Mouse (Mus musculus): ENCODE data around the gene Exoc3l4. TPM values are rescaled to one million over a fixed set of nuclear protein-coding genes. Genes with fewer than 3 reads are reported as not detected.

Gene Exoc3l4
- total RNA-seq (2014; fragmentation: Nextera tagmentation) = 0.27 TPM in 1 of 2 replicates, not detected in the other
- not detected in 2 replicates for total RNA-seq (2017)

GRCm38 (mm10) chr12:111416921-111417779 lies at the start of gene Exoc3l4:
Gene Exoc3l4, plus strand, starts transcription at chr12:111417017.
- no peak for ATAC-seq (replicated peaks; ENCODE audit: low FRiP score, low TSS enrichment, poor library complexity, severe bottlenecking)

DNA sequence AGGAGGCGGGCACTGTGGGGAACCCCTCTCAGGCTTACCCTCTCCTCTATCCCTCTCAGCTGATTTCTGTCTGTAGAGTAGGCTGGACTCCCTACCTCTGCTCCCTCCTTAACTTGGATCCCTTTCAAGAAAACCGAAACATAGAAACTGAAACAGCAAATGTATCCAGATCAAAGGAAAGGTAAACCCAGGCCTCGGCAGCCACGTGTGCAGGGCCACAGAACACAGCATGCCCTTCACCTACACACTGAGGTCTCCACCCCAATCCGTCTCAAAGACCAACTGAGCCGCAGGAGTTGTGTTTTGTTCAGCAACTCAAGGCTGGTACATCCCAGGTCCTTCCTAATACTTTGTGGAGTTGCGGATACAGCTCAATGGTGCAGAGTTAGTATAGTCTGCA lies 49.8 kb upstream of the Exoc3l4 start:
- ATAC-seq (replicated peaks; ENCODE audit: low FRiP score, low TSS enrichment, poor library complexity, severe bottlenecking) = no peak

- peak; percentile 52 for ATAC-seq (replicated peaks; ENCODE audit: low FRiP score, low TSS enrichment, poor library complexity, severe bottlenecking)
Observed at GRCm38 (mm10) chr12:111370249-111370648, 46.6 kb upstream of the Exoc3l4 start.

DNA sequence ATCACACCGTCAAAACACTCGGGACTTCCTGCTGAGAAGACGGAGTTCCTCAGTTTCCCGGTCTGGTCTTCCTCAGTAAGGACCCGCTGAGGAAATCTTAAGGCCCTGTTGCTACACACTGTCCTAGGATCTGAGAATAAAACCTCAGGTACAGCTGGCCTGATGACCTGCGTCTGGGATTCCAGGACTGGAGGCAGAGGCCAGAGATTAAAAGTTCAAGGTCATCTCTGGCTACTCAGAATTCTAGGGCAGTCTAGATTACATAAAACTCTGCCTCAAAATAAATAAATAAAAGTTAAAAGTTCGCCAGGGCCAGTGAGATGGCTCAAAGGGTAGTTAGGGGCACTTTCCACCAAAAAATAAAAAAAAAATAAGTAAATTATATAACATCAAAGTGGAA lies 44.9 kb upstream of the Exoc3l4 start:
- no peak for ATAC-seq (replicated peaks; ENCODE audit: low FRiP score, low TSS enrichment, poor library complexity, severe bottlenecking)

GRCm38 (mm10) chr12:111373411-111373810 lies 43.4 kb upstream of the Exoc3l4 start:
- no peak for ATAC-seq (replicated peaks; ENCODE audit: low FRiP score, low TSS enrichment, poor library complexity, severe bottlenecking)

DNA sequence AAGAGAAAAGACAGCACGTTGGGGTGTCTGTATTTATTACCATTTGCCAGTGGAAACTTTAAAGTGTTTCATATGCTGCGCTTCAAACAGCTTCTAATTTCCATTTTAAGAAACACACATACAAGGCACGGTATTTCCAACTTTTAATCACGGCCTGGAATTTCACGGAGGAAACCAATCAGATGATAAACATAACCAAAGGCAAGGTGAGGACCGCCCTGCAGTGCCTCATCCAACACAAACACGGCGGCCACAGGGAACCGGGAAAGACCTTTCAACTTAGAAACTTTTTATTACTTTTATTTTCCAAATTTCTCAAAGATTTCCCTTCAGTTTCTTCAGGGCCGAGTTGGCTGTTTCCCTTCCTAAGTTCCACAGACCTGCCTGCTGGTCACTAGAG lies 42.1 kb upstream of the Exoc3l4 start:
- ATAC-seq (replicated peaks; ENCODE audit: low FRiP score, low TSS enrichment, poor library complexity, severe bottlenecking) = no peak

DNA sequence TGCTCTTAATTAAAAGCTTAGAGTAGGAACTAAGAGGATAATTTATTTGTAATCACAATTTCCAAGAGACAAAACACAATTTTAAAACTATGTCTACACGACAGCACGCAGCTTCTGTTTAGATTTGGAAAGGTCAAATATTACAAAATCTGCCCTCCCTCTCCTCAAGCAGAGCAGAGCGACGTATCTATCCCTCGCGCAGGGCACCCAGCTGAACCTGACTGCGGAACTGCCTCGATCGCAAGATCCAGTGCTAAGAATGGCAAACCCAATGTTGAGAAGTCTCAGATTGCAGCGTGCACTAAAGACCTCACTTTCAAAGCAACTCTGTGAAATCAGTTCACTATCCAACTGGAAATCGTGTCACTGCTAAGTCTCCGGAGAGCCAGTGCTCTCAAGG lies 41.3 kb upstream of the Exoc3l4 start:
- ATAC-seq (replicated peaks; ENCODE audit: low FRiP score, low TSS enrichment, poor library complexity, severe bottlenecking) = no peak

GRCm38 (mm10) chr12:111376053-111376452 lies 40.8 kb upstream of the Exoc3l4 start:
- no peak for ATAC-seq (replicated peaks; ENCODE audit: low FRiP score, low TSS enrichment, poor library complexity, severe bottlenecking)

DNA sequence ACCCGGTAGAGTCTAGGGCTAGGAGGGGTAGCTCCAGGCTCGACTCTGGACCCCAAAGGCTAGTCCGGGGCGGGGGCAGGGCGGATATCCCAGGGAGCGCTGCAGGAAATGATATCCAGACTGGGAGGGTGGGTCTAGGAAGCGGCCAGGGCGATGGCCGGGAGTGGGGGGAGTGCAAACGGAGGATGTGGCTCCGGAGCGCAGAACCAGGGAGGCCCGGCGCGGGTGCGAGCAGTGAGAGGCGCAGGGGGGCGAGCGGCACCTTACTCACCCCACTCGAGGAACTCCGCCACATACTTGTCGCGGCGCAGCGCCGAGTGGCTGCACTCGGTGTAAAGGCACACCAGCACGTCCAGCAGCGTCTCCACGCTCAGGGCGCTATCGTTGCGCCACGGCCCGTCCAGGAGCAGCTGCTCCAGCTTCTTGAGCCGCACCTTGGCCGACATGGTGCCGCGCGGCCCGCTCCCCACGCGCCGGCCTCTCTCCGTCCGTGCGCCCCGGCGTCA lies 39.9 kb upstream of the Exoc3l4 start:
- peak; percentile 46 for ATAC-seq (replicated peaks; ENCODE audit: low FRiP score, low TSS enrichment, poor library complexity, severe bottlenecking)

DNA sequence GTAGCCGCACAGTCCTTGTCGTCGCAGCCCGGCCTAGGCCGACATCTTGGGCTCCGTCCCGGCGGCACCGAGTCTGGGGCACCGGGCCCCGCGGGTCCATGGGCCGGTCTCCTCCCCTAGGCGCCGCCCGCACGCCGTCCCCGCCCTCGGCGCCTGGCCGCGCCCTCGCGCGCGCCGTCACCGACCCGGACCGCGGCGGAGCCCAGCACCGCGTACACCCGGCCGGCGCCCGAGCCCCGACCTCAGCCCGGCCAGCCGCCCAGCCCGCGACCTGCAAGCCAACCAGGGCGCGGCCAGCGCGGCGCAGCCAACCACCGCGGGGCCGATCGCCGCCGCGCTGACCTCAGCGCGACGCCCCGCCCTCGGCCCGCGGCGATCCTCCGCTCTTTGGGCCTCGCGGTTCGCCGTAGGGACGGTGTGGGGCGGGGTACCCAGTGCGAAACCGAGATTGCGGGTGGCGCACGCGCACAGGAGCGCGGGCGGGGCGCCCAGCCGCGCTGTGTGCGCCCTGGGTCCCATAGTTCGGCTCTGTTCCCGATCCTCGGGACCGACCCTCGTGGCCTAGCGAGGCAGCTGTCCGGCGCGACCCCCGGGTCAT lies 39.3 kb upstream of the Exoc3l4 start, which contains the start of gene Cdc42bpb:
TSS of gene Cdc42bpb (minus strand) at position 343 of the 598 bp plus-strand sequence.
- peak; percentile 40 for ATAC-seq (replicated peaks; ENCODE audit: low FRiP score, low TSS enrichment, poor library complexity, severe bottlenecking)

DNA sequence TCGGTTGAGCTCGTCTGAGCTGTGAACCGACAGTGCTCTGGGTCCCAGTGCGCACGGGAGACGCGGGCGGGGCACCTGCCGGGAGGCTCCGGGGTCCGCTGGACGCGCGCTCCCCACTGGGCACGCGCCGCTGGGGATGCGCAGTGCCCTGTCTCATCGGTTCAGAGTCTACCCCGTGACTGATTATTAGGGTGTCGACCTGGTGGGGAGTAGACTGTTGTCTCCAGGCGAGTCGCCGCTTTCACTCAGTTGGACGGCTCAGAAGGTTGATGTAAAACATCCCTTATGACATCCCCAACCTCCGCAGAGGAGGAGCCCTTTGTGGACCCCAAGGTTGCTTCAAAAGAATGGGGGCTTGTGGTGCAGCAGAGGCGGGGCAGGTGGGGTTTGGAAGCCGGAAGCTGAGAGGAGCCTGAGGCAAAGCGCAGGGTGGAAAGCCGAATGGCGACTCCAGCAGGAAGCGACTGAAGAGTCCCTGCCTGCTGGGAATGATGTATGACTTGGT lies 38.8 kb upstream of the Exoc3l4 start:
- no peak for ATAC-seq (replicated peaks; ENCODE audit: low FRiP score, low TSS enrichment, poor library complexity, severe bottlenecking)

DNA sequence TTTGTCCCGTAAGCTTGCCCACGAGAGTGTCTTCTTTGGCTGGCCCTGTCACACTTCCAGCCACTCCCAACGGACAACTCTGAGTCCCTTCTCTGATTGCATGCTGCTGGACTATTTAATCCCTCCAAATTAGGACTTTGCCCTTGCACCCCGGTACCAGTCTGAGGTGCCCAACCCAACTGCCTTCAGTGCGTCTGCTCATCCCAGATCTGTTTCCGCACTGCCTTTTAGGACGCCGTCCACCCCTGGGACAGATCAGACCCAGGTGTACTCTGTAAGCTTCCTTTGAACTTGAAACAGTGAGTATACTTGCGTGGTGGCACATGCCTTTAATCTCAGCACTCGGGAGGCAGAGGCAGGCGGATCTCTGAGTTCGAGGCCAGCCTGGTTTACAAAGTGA lies 38.0 kb upstream of the Exoc3l4 start:
- ATAC-seq (replicated peaks; ENCODE audit: low FRiP score, low TSS enrichment, poor library complexity, severe bottlenecking) = no peak

- ATAC-seq (replicated peaks; ENCODE audit: low FRiP score, low TSS enrichment, poor library complexity, severe bottlenecking) = no peak
Observed at GRCm38 (mm10) chr12:111385883-111386641, 30.8 kb upstream of the Exoc3l4 start.

- no peak for ATAC-seq (replicated peaks; ENCODE audit: low FRiP score, low TSS enrichment, poor library complexity, severe bottlenecking)
Observed at GRCm38 (mm10) chr12:111386642-111387120, 30.1 kb upstream of the Exoc3l4 start.

- ATAC-seq (replicated peaks; ENCODE audit: low FRiP score, low TSS enrichment, poor library complexity, severe bottlenecking) = no peak
Observed at GRCm38 (mm10) chr12:111387146-111387545, 29.7 kb upstream of the Exoc3l4 start.

GRCm38 (mm10) chr12:111394008-111394407 lies 22.8 kb upstream of the Exoc3l4 start:
- ATAC-seq (replicated peaks; ENCODE audit: low FRiP score, low TSS enrichment, poor library complexity, severe bottlenecking) = no peak

- ATAC-seq (replicated peaks; ENCODE audit: low FRiP score, low TSS enrichment, poor library complexity, severe bottlenecking) = no peak
Observed at GRCm38 (mm10) chr12:111396997-111397396, 19.8 kb upstream of the Exoc3l4 start.

GRCm38 (mm10) chr12:111401454-111402184 lies 15.2 kb upstream of the Exoc3l4 start:
- peak; percentile 86 for ATAC-seq (replicated peaks; ENCODE audit: low FRiP score, low TSS enrichment, poor library complexity, severe bottlenecking)

DNA sequence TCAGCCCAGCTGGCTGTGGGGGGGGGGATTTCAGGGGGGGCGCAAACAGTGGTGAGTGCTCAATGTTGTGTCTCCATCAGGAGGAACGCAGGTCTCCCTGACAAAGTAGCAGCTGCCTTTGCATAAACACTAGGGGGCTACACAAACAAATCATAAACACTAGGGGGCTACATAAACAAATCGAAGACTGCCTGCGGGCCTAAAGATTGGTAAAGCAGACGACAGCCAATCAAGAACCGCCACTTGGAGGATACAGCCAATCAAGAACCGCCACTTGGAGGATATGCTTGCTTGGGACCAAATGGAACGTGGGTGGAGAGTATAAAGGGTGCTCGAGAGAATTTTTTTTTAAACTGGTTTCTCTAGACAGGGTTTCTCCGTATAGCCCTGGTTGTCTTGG lies 11.9 kb upstream of the Exoc3l4 start:
- ATAC-seq (replicated peaks; ENCODE audit: low FRiP score, low TSS enrichment, poor library complexity, severe bottlenecking) = no peak

Data from megakaryocyte-erythroid progenitor cell, adult 5-6 weeks (primary cell).